Mouse (Mus musculus) liver, embryonic 14 days (tissue): ENCODE measurements around the gene Nudt8. TPM values are rescaled to one million over a fixed set of nuclear protein-coding genes. Genes with fewer than 3 reads are reported as not detected.

Experiments
- polyA plus RNA-seq: library from polyadenylated mRNA; depleted of rRNA; stranded (reverse); fragments of >200 nt; gene quantifications from 2 replicates; pipeline ENCODE4 v1.2.3, GENCODE M21; 2012; rRNA removed

Gene Nudt8
- polyA plus RNA-seq: 2.0 and 3.6 TPM in 2 replicates

GRCm38 (mm10) chr19:4000119-4000900 lies at the start of gene Nudt8, which contains the start of gene Gm49405:
Nudt8 (plus strand) TSS chr19:4000580.
Gm49405 (plus strand) TSS chr19:4000626.

DNA sequence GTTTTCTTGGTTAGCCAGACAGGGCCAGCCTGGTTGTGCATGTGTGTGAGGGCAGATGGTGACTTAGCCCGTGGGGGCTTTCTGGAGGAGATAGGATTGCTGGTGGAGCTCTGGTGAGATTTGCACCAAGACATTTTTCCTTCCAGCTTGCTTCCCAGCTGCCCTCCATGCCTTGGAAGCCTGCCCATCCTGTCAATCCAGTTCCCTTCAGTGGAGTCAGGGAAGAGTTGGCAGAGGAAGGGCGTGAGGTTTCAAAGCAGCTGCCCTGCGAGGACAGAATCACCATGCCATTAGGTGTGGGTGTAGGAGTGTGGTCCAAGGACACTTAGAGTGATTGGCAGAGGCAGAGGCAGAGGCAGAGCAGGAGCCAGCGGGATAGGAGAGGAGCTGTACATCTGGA lies 41.9 kb upstream of the Nudt8 start, which contains the start of gene Aldh3b3:
Gene Aldh3b3, plus strand, starts transcription at position 176 of the 400 bp plus-strand sequence.

DNA sequence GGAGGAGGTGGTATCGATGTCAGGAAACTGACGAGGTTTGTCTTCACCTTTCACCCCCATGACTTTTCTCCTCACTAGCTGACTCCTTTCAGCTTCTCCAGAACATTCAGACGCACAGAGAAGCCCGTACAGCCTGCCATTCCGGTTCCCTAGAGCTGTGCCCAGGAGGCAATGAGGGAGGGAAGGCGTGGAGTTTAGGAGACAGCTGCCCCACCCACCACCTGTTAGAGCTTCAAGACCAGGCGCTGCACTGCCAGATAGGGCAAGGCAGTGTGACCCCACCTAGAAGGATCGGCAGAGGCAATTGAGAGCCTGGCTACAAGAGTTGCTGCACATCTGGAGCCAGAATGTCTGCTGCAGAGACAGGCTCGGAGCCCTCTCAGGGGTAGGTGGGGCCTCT lies 28.2 kb upstream of the Nudt8 start, which contains the start of gene Aldh3b2:
Gene Aldh3b2, plus strand, starts transcription at position 100 of the 400 bp plus-strand sequence.

DNA sequence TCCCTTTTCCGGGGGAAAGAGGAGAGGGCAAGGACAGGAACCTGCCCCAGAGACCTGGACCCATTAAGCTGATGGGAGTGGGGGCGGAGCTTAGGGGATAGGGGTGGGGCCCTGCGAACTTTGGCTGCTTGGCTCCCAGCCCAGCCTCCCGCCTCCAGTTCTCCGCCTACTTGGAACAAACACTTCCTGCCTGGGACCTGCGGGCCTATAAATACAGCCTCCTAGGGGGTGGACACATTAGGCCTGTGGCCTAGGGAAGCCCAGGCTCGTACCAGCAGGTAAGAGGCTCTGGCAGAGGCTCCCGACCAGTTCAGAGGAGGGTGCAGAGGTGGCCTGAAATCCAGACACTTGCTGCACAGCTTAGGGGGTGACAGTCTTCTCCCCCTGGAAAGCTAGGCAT lies 14.0 kb upstream of the Nudt8 start, which contains the start of gene Acy3:
Gene Acy3, plus strand, starts transcription at position 237 of the 400 bp plus-strand sequence.

DNA sequence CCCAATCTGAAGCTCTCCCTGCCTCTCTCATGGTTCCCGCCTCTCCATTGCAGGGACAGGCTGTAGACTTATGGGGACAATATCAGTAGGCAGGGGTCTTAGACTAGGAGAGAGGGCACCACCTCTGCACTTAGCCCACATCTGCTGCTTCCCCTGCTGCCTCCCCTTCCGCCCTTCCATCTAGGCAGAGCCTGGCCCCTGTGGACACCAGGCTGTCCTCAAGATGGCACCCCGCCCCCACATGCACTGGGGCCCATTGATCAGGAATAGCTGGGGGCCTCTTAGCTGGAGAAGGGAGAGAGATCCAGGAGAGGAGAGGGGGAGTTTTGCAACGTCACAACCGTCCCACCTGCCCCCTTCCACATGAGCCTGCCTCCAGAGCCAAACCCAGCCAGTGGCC lies 8.0 kb upstream of the Nudt8 start, which contains the start of gene Tbx10:
Gene Tbx10, plus strand, starts transcription at position 337 of the 400 bp plus-strand sequence.

GRCm38 (mm10) chr19:4003112-4003511 lies 2.7 kb downstream of the Nudt8 start, which contains the start of gene Doc2g:
Doc2g (plus strand) TSS chr19:4003313.

DNA sequence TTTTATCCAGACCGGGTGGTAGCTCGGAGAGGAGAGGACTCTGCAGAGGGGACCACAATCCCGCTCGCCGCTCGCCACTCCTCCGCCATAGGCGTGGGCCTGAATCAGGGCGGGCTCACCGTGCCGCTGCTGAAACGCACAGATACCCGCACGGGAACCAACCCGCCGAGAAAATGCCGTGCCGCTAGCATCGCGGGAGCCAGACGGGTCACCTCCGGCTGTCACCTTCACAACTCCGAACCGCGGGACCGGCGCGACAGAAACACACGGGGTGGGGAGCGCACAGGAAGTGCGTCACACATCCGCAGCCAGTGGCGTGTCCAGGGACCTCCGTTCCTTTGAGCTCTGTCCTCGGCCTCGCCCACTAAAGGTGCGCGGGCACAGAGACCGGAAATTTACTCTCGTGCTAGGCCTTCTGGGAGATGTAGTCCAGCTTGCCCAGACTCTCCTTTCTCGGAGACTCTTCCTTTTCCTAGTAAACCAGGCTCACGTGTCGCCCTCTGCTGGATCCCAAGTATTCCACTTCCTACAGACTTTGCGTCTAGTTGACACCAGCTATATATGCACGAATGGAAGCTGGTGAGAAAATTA lies 12.1 kb downstream of the Nudt8 start, which contains the start of gene Ndufv1:
Gene Ndufv1, minus strand, starts transcription at position 375 of the 591 bp plus-strand sequence.

DNA sequence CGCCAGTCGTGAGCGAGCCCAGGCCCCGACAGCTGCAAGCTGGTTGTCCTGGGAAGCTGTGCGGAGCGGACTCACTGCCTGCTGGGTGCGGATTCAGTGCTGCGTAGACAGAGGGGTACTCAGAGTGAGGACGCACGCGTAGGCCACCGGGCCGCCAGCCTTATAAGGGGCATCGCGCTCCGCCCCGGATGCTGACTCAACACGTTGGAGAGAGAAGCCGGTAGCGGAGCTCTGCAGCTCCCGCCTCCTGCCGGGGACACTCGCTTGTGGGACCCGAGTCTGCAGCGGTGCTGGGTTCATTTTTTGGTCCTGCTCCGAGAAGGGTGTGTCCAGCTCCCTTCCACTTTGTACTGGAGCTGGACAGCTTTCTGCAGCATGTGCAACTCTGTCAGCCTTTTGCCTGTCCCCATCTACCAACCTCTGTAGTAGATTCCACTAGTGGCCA lies 37.4 kb downstream of the Nudt8 start, which contains the start of gene Gstp1:
Gene Gstp1, minus strand, starts transcription at position 198 of the 445 bp plus-strand sequence.

GRCm38 (mm10) chr19:4045966-4046865 lies 45.8 kb downstream of the Nudt8 start, which contains the start of gene Gstp2:
Gstp2 (minus strand) TSS chr19:4046023.

Other genes with a start within 250 kb of the Nudt8 start
- gene Kmt5b, start 233.2 kb upstream of the Nudt8 start, polyA plus RNA-seq: 6.2 and 7.1 TPM in 2 replicates
- 14.7 and 17.5 TPM in 2 replicates for gene Chka, start 148.8 kb upstream of the Nudt8 start, polyA plus RNA-seq
- gene Tcirg1, start 93.4 kb upstream of the Nudt8 start, polyA plus RNA-seq: 44.9 and 50.6 TPM in 2 replicates
- 113 and 127 TPM in 2 replicates for gene Ndufs8, start 87.8 kb upstream of the Nudt8 start, polyA plus RNA-seq
- gene Aldh3b1, start 70.8 kb upstream of the Nudt8 start, polyA plus RNA-seq: 2.7 and 3.6 TPM in 2 replicates
- 15.5 and 20.9 TPM in 2 replicates for gene Unc93b1, start 65.4 kb upstream of the Nudt8 start, polyA plus RNA-seq
- 0.02 TPM in 1 of 2 replicates, not detected in the other for gene Aldh3b3, start 41.9 kb upstream of the Nudt8 start, polyA plus RNA-seq
- gene Aldh3b2, start 28.3 kb upstream of the Nudt8 start, polyA plus RNA-seq: 0.29 and 0.64 TPM in 2 replicates
- 8.6 and 11.4 TPM in 2 replicates for gene Acy3, start 14.0 kb upstream of the Nudt8 start, polyA plus RNA-seq
- 0.29 and 0.55 TPM in 2 replicates for gene Tbx10, start 7.8 kb upstream of the Nudt8 start, polyA plus RNA-seq
- gene Gm49405, start within 50 bp of the Nudt8 start, polyA plus RNA-seq: 0.59 and 0.60 TPM in 2 replicates
- 1.4 and 1.5 TPM in 2 replicates for gene Doc2g, start 2.7 kb downstream of the Nudt8 start, polyA plus RNA-seq
- gene Ndufv1, start 12.2 kb downstream of the Nudt8 start, polyA plus RNA-seq: 79.3 and 86.8 TPM in 2 replicates
- gene Gstp1, start 37.4 kb downstream of the Nudt8 start, polyA plus RNA-seq: 225 and 279 TPM in 2 replicates
- gene Gstp2, start 45.4 kb downstream of the Nudt8 start, polyA plus RNA-seq: 6.6 and 8.4 TPM in 2 replicates
- gene Gstp3, start 59.0 kb downstream of the Nudt8 start, polyA plus RNA-seq: 54.9 and 71.8 TPM in 2 replicates
- gene Cabp2, start 81.0 kb downstream of the Nudt8 start, polyA plus RNA-seq: 0.23 and 0.25 TPM in 2 replicates
- gene Cdk2ap2, start 96.6 kb downstream of the Nudt8 start, polyA plus RNA-seq: 46.8 and 54.8 TPM in 2 replicates
- 5.4 and 6.1 TPM in 2 replicates for gene Pitpnm1, start 99.4 kb downstream of the Nudt8 start, polyA plus RNA-seq
- 36.6 and 38.9 TPM in 2 replicates for gene Aip, start 125.3 kb downstream of the Nudt8 start, polyA plus RNA-seq
- gene Gpr152, start 139.2 kb downstream of the Nudt8 start, polyA plus RNA-seq: not detected in 2 replicates
- 0.08 and 0.10 TPM in 2 replicates for gene Cabp4, start 143.5 kb downstream of the Nudt8 start, polyA plus RNA-seq
- 50.4 and 60.2 TPM in 2 replicates for gene Coro1b, start 148.0 kb downstream of the Nudt8 start, polyA plus RNA-seq
- gene Ptprcap, start 153.0 kb downstream of the Nudt8 start, polyA plus RNA-seq: 12.2 and 12.5 TPM in 2 replicates
- gene Rps6kb2, start 162.8 kb downstream of the Nudt8 start, polyA plus RNA-seq: 16.1 and 20.9 TPM in 2 replicates
- gene Carns1, start 174.9 kb downstream of the Nudt8 start, polyA plus RNA-seq: 0.32 and 0.41 TPM in 2 replicates
- gene Tbc1d10c, start 190.7 kb downstream of the Nudt8 start, polyA plus RNA-seq: 2.6 and 3.0 TPM in 2 replicates
- 200 and 246 TPM in 2 replicates for gene Ppp1ca, start 191.5 kb downstream of the Nudt8 start, polyA plus RNA-seq
- gene Rad9a, start 201.1 kb downstream of the Nudt8 start, polyA plus RNA-seq: 18.8 and 20.8 TPM in 2 replicates
- gene Clcf1, start 213.7 kb downstream of the Nudt8 start, polyA plus RNA-seq: 0.97 and 1.0 TPM in 2 replicates
- not detected in 2 replicates for gene AC109138.7, start 213.8 kb downstream of the Nudt8 start, polyA plus RNA-seq
- 12.3 and 14.6 TPM in 2 replicates for gene Pold4, start 231.3 kb downstream of the Nudt8 start, polyA plus RNA-seq